Mouse (Mus musculus): ENCODE results near the gene Derl3. TPM values are rescaled to one million over a fixed set of nuclear protein-coding genes. Genes with fewer than 3 reads are reported as not detected.

The Derl3 gene
- polyA plus RNA-seq, 1 experiment = not detected

DNA sequence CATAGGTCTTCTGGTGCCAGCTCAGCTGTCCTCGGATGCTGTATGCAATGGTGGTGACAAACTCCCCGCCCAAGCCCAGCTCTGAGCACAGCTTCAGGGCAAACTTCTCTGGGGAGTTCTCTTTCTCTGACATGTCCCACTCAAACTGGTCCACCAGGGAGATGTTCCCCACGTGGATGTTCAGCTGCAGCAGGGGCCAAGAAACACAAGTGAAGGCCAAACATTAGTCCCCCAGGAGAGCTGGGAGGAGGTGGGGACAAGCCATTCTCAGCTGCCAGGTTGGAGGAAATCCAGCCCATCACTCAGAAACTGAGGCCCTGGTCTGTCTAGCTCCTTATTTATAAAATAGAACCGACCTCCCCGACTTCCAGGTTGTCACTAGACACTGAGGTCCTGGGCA, 11.2 kb downstream of the Derl3 start:
- no peak overlapping the region for H3K4me3 ChIP-seq (ENCODE audit: insufficient read depth, low read length)
- H3K27ac ChIP-seq (ENCODE audit: insufficient read depth, low read length) = no peak overlapping the region
- H3K4me1 ChIP-seq (ENCODE audit: control insufficient read depth, insufficient read depth, low read length) = peaks cover 2% of the 10 kb centered on the region
- TF ChIP-seq CTCF (IDR thresholded peaks at IDR 0.05; ENCODE audit: borderline replicate concordance, insufficient read depth, low read length) = no peak
- no peak for TF ChIP-seq POLR2A (IDR thresholded peaks at IDR 0.05; ENCODE audit: low read depth, low read length)

DNA sequence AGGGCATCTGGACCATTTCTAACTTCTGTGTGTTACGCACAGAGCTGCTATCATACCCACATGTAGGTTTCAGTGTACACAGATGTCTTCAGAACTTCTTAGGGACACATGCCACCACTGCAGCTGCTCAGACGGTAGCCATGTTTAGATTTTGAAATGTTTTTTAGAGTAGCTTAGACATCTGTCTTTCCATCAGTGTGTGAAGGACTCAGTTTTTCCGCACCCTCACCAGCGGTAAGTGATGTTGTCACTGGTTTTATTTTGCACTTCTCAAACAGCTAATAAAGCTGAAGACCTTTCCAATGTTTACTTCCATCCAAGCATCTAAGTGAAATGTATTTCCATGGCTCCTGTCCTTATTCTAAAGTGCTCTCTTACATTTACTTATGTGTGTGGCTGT, 13.7 kb downstream of the Derl3 start:
- Histone ChIP-seq H3K27ac (ENCODE audit: insufficient read depth, low read length) (no peak overlapping the region), H3K4me1 (ENCODE audit: control insufficient read depth, insufficient read depth, low read length) (no peaks in the 10 kb centered on the region), H3K4me3 (ENCODE audit: insufficient read depth, low read length) (no peak overlapping the region)
- no peak for TF ChIP-seq POLR2A (IDR thresholded peaks at IDR 0.05; ENCODE audit: low read depth, low read length)
- TF ChIP-seq CTCF (IDR thresholded peaks at IDR 0.05; ENCODE audit: borderline replicate concordance, insufficient read depth, low read length) = no peak

DNA sequence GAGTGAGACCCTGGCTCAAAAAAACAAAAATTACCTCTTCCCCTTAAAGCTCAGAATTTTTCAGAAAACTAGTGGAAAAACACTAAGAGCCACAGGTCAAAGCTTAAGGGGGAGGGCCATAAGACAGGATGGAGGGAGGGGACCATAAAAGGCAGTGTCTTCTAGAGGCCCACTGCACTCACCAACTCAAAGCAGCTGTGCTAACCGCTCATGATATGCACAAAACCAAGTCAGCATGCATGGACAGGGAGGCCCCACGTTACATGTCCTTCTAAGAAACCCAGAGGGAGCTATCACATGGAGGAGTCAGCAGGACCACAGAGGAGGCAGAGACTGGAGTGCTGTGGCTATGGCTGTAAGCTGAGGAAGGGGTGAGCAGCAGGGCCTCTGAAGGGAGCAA, 17.5 kb downstream of the Derl3 start:
- Histone ChIP-seq H3K27ac (ENCODE audit: insufficient read depth, low read length) (no peak overlapping the region), H3K4me1 (ENCODE audit: control insufficient read depth, insufficient read depth, low read length) (no peaks in the 10 kb centered on the region; the same call in 1 of the 2 replicates), H3K4me3 (ENCODE audit: insufficient read depth, low read length) (no peak overlapping the region)
- TF ChIP-seq CTCF (IDR thresholded peaks at IDR 0.05; ENCODE audit: borderline replicate concordance, insufficient read depth, low read length) (no peak), POLR2A (IDR thresholded peaks at IDR 0.05; ENCODE audit: low read depth, low read length) (no peak)

DNA sequence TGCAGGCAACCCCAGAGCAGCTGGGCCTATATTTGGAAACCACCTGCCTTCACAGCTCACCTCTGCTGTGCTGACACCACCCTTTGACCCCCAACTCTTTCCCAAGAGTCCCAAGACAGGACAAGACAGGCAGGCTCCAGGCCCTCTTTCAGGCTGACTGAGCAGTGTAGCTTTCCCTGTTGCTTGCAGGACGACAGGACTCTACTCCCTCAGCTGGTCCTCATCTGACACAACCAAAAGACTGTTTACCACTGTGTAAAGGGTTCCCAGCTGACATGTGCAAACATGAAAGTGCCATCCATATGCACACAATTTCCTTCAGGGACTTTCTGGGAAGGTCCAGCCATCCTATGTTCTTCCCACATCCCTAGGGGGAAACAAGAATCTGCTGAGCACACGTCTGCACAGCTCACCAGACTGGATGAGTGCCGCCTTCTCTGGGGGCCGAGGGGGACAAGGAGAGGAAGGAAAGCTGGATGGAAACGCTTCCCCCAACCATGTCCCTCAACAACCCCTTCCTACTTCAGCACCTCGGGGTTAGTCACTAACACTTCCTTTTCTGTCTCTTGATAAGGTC, 19.9 kb downstream of the Derl3 start:
- peaks cover 4% of the 10 kb centered on the region; the same call in 1 of the 2 replicates for H3K4me1 ChIP-seq (ENCODE audit: control insufficient read depth, insufficient read depth, low read length)
- no peak for TF ChIP-seq POLR2A (IDR thresholded peaks at IDR 0.05; ENCODE audit: low read depth, low read length)
- TF ChIP-seq CTCF (IDR thresholded peaks at IDR 0.05; ENCODE audit: borderline replicate concordance, insufficient read depth, low read length) = no peak
- H3K4me3 ChIP-seq (ENCODE audit: insufficient read depth, low read length) = no peak overlapping the region
- no peak overlapping the region for H3K27ac ChIP-seq (ENCODE audit: insufficient read depth, low read length)

DNA sequence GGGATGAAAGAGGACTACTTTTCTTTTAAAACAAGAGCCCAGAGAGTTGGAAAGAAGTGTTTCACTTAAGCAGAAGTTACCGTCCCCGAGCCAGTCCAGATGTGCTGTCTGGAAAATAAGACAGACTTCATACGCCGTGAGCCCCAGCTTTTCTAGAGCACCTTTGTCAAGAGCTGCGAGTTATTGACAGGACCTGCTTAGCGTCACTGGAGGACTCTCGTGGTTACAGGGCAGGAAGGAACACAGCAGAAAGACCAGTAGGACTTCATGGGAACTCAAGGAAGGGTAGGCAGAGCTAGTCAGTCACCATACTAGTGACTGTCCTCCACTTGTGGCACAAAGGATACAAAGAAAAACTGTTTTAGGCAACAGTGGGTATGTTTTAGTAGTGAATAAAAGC, 22.3 kb downstream of the Derl3 start:
- H3K4me1 ChIP-seq (ENCODE audit: control insufficient read depth, insufficient read depth, low read length) = peaks cover 8% of the 10 kb centered on the region
- no peak overlapping the region for H3K4me3 ChIP-seq (ENCODE audit: insufficient read depth, low read length)
- TF ChIP-seq CTCF (IDR thresholded peaks at IDR 0.05; ENCODE audit: borderline replicate concordance, insufficient read depth, low read length) = no peak
- no peak for TF ChIP-seq POLR2A (IDR thresholded peaks at IDR 0.05; ENCODE audit: low read depth, low read length)
- no peak overlapping the region for H3K27ac ChIP-seq (ENCODE audit: insufficient read depth, low read length)

DNA sequence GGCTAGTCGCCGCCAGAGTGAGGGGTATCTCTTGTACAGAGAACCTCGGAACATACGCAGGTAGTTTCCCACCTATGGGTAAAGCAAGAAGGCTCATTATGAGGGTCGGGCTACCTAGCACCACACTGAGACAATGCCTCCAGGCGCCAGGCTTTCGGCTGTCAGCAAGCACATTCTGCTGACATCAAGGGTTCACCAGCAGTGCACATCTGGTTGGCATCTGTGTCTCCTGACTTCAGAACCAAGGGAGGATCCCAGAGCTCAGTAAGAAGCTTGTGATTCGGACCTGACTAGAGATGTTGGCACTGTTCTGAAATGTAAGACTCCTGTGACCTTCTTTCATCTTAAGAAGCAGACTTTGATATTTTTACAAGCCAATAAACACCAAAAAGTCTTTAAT, 23.6 kb downstream of the Derl3 start:
- Histone ChIP-seq H3K4me3 (ENCODE audit: insufficient read depth, low read length) (no peak overlapping the region), H3K4me1 (ENCODE audit: control insufficient read depth, insufficient read depth, low read length) (peaks cover 8% of the 10 kb centered on the region), H3K27ac (ENCODE audit: insufficient read depth, low read length) (no peak overlapping the region)
- TF ChIP-seq CTCF (IDR thresholded peaks at IDR 0.05; ENCODE audit: borderline replicate concordance, insufficient read depth, low read length) (no peak), POLR2A (IDR thresholded peaks at IDR 0.05; ENCODE audit: low read depth, low read length) (no peak)

DNA sequence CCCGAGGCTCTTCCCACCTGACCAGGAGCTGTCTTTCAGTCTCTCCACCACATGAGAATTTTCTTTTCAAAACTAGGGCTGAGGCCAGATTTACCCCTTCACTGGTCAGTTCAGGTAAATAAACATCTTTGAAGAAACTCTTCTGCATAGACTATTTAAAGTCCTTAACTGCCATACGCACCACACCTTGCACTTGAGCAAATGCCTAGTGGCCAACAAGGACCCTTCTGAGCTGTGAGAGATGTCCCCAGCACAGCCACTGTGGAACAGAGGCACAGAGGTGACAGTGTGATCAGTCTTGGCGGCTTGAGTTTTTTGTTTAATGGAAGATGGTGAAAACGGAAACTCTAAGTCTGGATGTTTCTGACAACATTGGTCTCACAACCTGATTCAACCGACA, 25.8 kb downstream of the Derl3 start:
- Histone ChIP-seq H3K4me1 (ENCODE audit: control insufficient read depth, insufficient read depth, low read length) (peaks cover 8% of the 10 kb centered on the region), H3K27ac (ENCODE audit: insufficient read depth, low read length) (no peak overlapping the region), H3K4me3 (ENCODE audit: insufficient read depth, low read length) (no peak overlapping the region)
- no peak for TF ChIP-seq CTCF (IDR thresholded peaks at IDR 0.05; ENCODE audit: borderline replicate concordance, insufficient read depth, low read length)
- TF ChIP-seq POLR2A (IDR thresholded peaks at IDR 0.05; ENCODE audit: low read depth, low read length) = no peak

DNA sequence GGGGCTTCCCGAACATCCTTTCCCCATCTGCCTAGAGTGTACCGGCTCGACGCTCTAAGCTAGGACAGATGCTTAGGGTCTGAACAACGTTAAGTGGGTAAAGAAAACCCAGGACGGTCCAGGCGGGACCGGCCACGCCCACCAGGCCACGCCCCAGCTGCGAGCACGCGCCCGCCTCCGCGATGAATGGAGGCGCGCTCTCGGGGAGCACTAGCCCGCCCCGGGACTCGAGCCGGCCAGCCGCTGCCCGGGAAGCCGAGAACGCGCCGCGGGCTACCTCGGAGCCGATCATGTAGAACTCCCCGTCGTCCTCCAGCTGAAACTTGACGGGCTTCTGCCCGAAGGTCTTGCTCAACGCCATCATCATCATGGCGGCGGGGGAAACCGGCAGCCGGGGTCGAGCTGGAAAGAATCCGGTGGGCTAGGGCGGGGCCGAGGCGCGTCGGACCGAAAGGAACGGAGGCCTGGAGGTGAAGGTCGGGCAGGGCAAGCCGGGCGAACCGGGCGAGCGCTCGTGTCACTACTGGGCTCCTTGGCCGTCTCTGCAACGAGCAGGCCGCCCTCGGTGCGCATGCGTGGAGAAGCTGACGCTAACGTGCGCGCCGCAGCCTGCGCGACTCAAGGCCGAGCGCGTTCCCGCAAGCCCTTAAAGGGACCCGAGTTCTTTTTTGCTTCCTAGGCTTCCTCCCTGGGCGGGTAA, 28.0 kb downstream of the Derl3 start, which contains the start of gene Smarcb1:
Smarcb1 (minus strand) TSS at position 592 of the 700 bp plus-strand sequence.
- H3K4me1 ChIP-seq (ENCODE audit: control insufficient read depth, insufficient read depth, low read length) = peaks cover 8% of the 10 kb centered on the region
- H3K27ac ChIP-seq (ENCODE audit: insufficient read depth, low read length) = peak within 1 kb of the TSS; percentile 91
- TF ChIP-seq CTCF (IDR thresholded peaks at IDR 0.05; ENCODE audit: borderline replicate concordance, insufficient read depth, low read length) (no peak), POLR2A (IDR thresholded peaks at IDR 0.05; ENCODE audit: low read depth, low read length) (peak; percentile 90)
- peak within 1 kb of the TSS; percentile 73 for H3K4me3 ChIP-seq (ENCODE audit: insufficient read depth, low read length)

DNA sequence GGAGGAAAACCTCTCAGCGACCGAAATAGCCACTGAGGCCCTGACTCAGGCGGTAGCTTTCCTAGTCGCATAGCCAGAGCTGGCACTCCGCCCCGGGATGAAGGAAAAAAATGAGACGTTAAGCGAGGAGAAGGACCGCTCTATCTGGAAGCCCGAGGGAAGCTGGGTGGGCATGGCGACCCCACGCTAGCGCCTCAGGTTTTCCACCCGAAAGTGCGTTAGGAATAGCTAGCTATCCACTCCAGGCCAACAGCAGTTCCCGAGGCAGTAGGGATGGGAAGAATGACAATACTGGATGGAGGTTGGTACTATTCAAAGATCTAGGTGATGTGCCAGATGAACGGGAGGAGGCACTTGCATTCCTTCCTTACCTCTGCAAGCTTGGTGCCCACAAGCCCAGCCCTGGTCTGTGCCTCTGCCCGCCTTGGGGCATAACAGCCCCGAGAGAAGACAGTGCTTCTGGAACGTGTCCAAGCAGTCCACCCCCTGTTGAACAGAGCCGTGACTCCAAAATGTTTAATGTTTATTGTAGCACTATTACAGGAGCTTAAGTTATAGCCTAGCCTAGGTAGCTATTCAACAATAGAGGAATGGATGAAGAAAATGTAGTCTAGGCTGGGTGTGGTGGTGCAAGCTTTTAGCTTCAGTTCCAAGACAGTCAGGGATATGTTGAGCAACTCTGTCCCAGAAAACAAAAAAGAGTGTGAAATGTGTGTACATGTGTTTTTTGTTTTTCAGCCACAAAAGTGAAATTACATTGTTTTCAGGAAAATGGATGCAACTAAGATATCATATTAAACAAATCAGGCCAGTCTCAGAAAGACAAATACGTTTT, 28.7 kb downstream of the Derl3 start:
- H3K4me3 ChIP-seq (ENCODE audit: insufficient read depth, low read length) = peak overlapping the region; percentile 73
- TF ChIP-seq CTCF (IDR thresholded peaks at IDR 0.05; ENCODE audit: borderline replicate concordance, insufficient read depth, low read length) (no peak), POLR2A (IDR thresholded peaks at IDR 0.05; ENCODE audit: low read depth, low read length) (no peak)
- peak overlapping the region; percentile 64 for H3K27ac ChIP-seq (ENCODE audit: insufficient read depth, low read length)
- peaks cover 4% of the 10 kb centered on the region for H3K4me1 ChIP-seq (ENCODE audit: control insufficient read depth, insufficient read depth, low read length)

Measured in embryonic fibroblast, embryonic 13.5 days (primary cell).